Comparison of ENCODE assay signal across 8 mouse cellular contexts in genomic region chr10:103235707-103236459, GRCm38 (mm10). TPM values are rescaled to one million over a fixed set of nuclear protein-coding genes. Genes with fewer than 3 reads are reported as not detected.
DNase-seq lines count a peak whose midpoint lies in the region; ATAC-seq and TF ChIP-seq lines count a peak whose summit lies in the region.

Gene Lrriq1 (minus strand): TSS chr10:103236322.

- H3K27ac ChIP-seq in forebrain, postnatal 0 days (ENCODE audit: low read depth, low read length), result no peak within 1 kb of the TSS
- no peak within 1 kb of the TSS for H3K27ac ChIP-seq in intestine, embryonic 16.5 days (ENCODE audit: low read length)

- no peaks in the 10 kb centered on the region for H3K4me1 ChIP-seq in forebrain, postnatal 0 days (ENCODE audit: insufficient read depth)
- no peaks in the 10 kb centered on the region for H3K4me1 ChIP-seq in intestine, embryonic 16.5 days (ENCODE audit: control insufficient read depth, insufficient read depth, low read length)

- intact Hi-C loops in left cerebral cortex, postnatal 10 days (cut with DNase I), result no loop called here

- H3K9ac ChIP-seq in forebrain, postnatal 0 days, result peak within 1 kb of the TSS; percentile 10; the same call in 1 of the 2 replicates
- H3K9ac ChIP-seq in intestine, embryonic 16.5 days (ENCODE audit: low read depth, low read length), result peak within 1 kb of the TSS; percentile 57

- POLR2A ChIA-PET in Patski (lab: Charles Lee), result no interaction called here

- peak; percentile 95 for ATAC-seq in Patski
- peak; percentile 100 for ATAC-seq in forebrain, postnatal 0 days
- peak; percentile 100 for ATAC-seq in intestine, embryonic 16.5 days
- ATAC-seq in megakaryocyte progenitor cell, adult 5-6 weeks (replicated peaks; ENCODE audit: poor library complexity), result peak; percentile 76

- TF ChIP-seq CTCF in Patski (IDR thresholded peaks at IDR 0.05), result no peak
- TF ChIP-seq CTCF in forebrain, postnatal 0 days (IDR thresholded peaks at IDR 0.05; ENCODE audit: low read depth), result no peak

- DNase-seq in Patski (ENCODE audit: low read depth, low spot score), result peak; percentile 31
- peak; percentile 52 to 56 for DNase-seq in cerebellum, adult 18-20 months
- peak; percentile 88 for DNase-seq in forebrain, postnatal 0 days
- DNase-seq in left cerebral cortex, postnatal 10 days (ENCODE audit: extremely low spot score in 1 of 2, low spot score in 2 of 2), result peak; percentile 81 to 84
- peak; percentile 83 for DNase-seq in right cerebral cortex, postnatal 25 days
- no peak for DNase-seq in thymus, postnatal 36 days

- H3K36me3 ChIP-seq in forebrain, postnatal 0 days (ENCODE audit: insufficient read depth), result no peaks in the 10 kb centered on the region
- H3K36me3 ChIP-seq in intestine, embryonic 16.5 days (ENCODE audit: control insufficient read depth, insufficient read depth, low read length), result no peaks in the 10 kb centered on the region

- no peaks in the 10 kb centered on the region for H3K9me3 ChIP-seq in forebrain, postnatal 0 days (ENCODE audit: low read length)
- no peaks in the 10 kb centered on the region for H3K9me3 ChIP-seq in intestine, embryonic 16.5 days (ENCODE audit: control insufficient read depth, low read length)

- CTCF ChIA-PET in Patski (lab: Charles Lee), result no interaction called here

- peak within 1 kb of the TSS; percentile 56 for H3K4me2 ChIP-seq in forebrain, postnatal 0 days (ENCODE audit: low read depth)
- peak within 1 kb of the TSS; percentile 84 for H3K4me2 ChIP-seq in intestine, embryonic 16.5 days (ENCODE audit: low read depth, low read length)

- H3K4me3 ChIP-seq in forebrain, postnatal 0 days (ENCODE audit: low read depth, low read length), result peak within 1 kb of the TSS; percentile 61
- H3K4me3 ChIP-seq in intestine, embryonic 16.5 days (ENCODE audit: low read length), result peak within 1 kb of the TSS; percentile 58

- WGBS in forebrain, postnatal 0 days, result 6% methylated on average over 25 of the region's 25 CpGs
- WGBS in intestine, embryonic 16.5 days, result 4% methylated on average over 25 of the region's 25 CpGs

- in situ Hi-C loops in Patski (cut with MboI; ENCODE audit: low pct_unique_long_range_greater_than_20kb), result no loop called here

- no peaks in the 10 kb centered on the region for H3K27me3 ChIP-seq in Patski
- H3K27me3 ChIP-seq in forebrain, postnatal 0 days (ENCODE audit: insufficient read depth, low read length), result no peaks in the 10 kb centered on the region
- H3K27me3 ChIP-seq in intestine, embryonic 16.5 days (replicated peaks; ENCODE audit: control insufficient read depth, insufficient read depth, low read length), result no peaks in the 10 kb centered on the region

RNA-seq across cellular contexts. Expression of gene Lrriq1, which starts in this region (rescaled TPM):
- 1.8 TPM for polyA plus RNA-seq in Patski (2021)
- 2.2 and 2.5 TPM in 2 replicates for total RNA-seq in forebrain, postnatal 0 days (2014; rRNA removed)
- 1.7 and 4.7 TPM in 2 replicates for polyA plus RNA-seq in forebrain, postnatal 0 days (2015; fragmentation: Nextera tagmentation; extraction: Ambion mirVana)
- 0.42 and 0.61 TPM in 2 replicates for polyA plus RNA-seq in intestine, embryonic 16.5 days (2015; fragmentation: Nextera tagmentation; extraction: Ambion mirVana)
- 1 to 10 TPM; 2.7 to 3.8 TPM for total RNA-seq in left cerebral cortex, postnatal 10 days (2021)
- total RNA-seq in megakaryocyte progenitor cell, adult 5-6 weeks (2015), result not detected in 2 replicates
- total RNA-seq in megakaryocyte progenitor cell, adult 5-6 weeks (2017), result not detected in 2 replicates

Comparison
In these comparisons a context has a peak if more than half of its experiments do, and no peak if none do; other contexts are left out.
1. Peak in ATAC-seq, H3K4me3 ChIP-seq, H3K9ac ChIP-seq and H3K4me2 ChIP-seq in intestine, embryonic 16.5 days; RNA of the gene not detected or under 1 TPM.
2. Peak in ATAC-seq in megakaryocyte progenitor cell, adult 5-6 weeks; RNA of the gene not detected or under 1 TPM.
3. DNase-seq: peak in Patski (single experiment), cerebellum, adult 18-20 months (2 of 2), forebrain, postnatal 0 days (single experiment), left cerebral cortex, postnatal 10 days (2 of 2) and right cerebral cortex, postnatal 25 days (single experiment); none in thymus, postnatal 36 days (0 of 2).
4. Peak in every context shown above with its lines, with median percentiles within 50 percentile points of each other: ATAC-seq.